Mouse (Mus musculus): Measurements from ENCODE around the gene Ccdc78. TPM values are rescaled to one million over a fixed set of nuclear protein-coding genes. Genes with fewer than 3 reads are reported as not detected.

Gene Ccdc78
- total RNA-seq, 2 experiments from 2014 or later: not detected

GRCm38 (mm10) chr17:25833961-25834594 is 47.7 kb downstream of the Ccdc78 start:
- DNase-seq: no peak

- DNase-seq: no peak
Observed at GRCm38 (mm10) chr17:25834595-25835222, 48.3 kb downstream of the Ccdc78 start.

- no peak for DNase-seq
Observed at GRCm38 (mm10) chr17:25835301-25835700, 48.9 kb downstream of the Ccdc78 start.

- DNase-seq: no peak
Observed at GRCm38 (mm10) chr17:25835816-25836215, 49.4 kb downstream of the Ccdc78 start.

GRCm38 (mm10) chr17:25836397-25837075 is 50.2 kb downstream of the Ccdc78 start:
- no peak for DNase-seq

- DNase-seq: peak; percentile 70
Observed at GRCm38 (mm10) chr17:25837076-25837410, 50.7 kb downstream of the Ccdc78 start, which contains the start of gene Rhbdl1. Rhbdl1 (minus strand) TSS chr17:25837295.

GRCm38 (mm10) chr17:25837533-25837932 is 51.2 kb downstream of the Ccdc78 start:
- DNase-seq: no peak

- no peak for DNase-seq
Observed at GRCm38 (mm10) chr17:25838904-25839303, 52.5 kb downstream of the Ccdc78 start.

GRCm38 (mm10) chr17:25839455-25840235 is 53.3 kb downstream of the Ccdc78 start:
- no peak for DNase-seq

Small RNA genes lying within 50 kb of the gene (microRNA-seq; reads per million reads assigned to microRNA genes)
- gene Gm25083: 0 reads per million in 2 experiments
- gene Mir3082: 0.95 to 1.3 reads per million in 2 experiments
- gene Mir6966: 0 to 0.32 reads per million in 2 experiments

Other genes with a start within 250 kb of the Ccdc78 start
- gene Sox8, start 215.9 kb upstream of the Ccdc78 start, total RNA-seq (2021): 10 to 100 TPM; 15.2 to 20.2 TPM
- 10 to 100 TPM; 11.5 to 14.5 TPM for gene Lmf1, start 207.5 kb upstream of the Ccdc78 start, total RNA-seq (2021)
- gene Gng13, start 69.4 kb upstream of the Ccdc78 start, total RNA-seq (2021): not detected
- gene Chtf18, start 59.2 kb upstream of the Ccdc78 start, total RNA-seq (2021): 1 to 10 TPM; 3.2 to 4.3 TPM
- gene Rpusd1, start 58.9 kb upstream of the Ccdc78 start, total RNA-seq (2021): 1 to 10 TPM; 3.8 to 5.6 TPM
- not detected for gene Mslnl, start 50.5 kb upstream of the Ccdc78 start, total RNA-seq (2021)
- gene Msln, start 32.2 kb upstream of the Ccdc78 start, total RNA-seq (2021): under 1 TPM; 0.65 to 0.80 TPM
- 10 to 100 TPM; 24.3 to 28.4 TPM for gene Narfl, start 12.8 kb upstream of the Ccdc78 start, total RNA-seq (2021)
- 10 to 100 TPM; 16.8 to 22.2 TPM for gene Haghl, start 907 bp upstream of the Ccdc78 start, total RNA-seq (2021)
- 10 to 100 TPM; 38.3 to 39.4 TPM for gene Fam173a, start 6.3 kb downstream of the Ccdc78 start, total RNA-seq (2021)
- not detected for gene AC134908.4, start 9.1 kb downstream of the Ccdc78 start, total RNA-seq (2021)
- 10 to 100 TPM; 51.5 to 57.4 TPM for gene Metrn, start 10.6 kb downstream of the Ccdc78 start, total RNA-seq (2021)
- 1 to 10 TPM; 2.1 to 2.3 TPM for gene Fbxl16, start 22.5 kb downstream of the Ccdc78 start, total RNA-seq (2021)
- 10 to 100 TPM in 1 of 2 experiments, 1 to 10 TPM in 1; 10.0 to 10.8 TPM for gene Wdr24, start 37.0 kb downstream of the Ccdc78 start, total RNA-seq (2021)
- gene Jmjd8, start 42.3 kb downstream of the Ccdc78 start, total RNA-seq (2021): 10 to 100 TPM; 22.1 to 25.8 TPM
- gene Stub1, start 46.8 kb downstream of the Ccdc78 start, total RNA-seq (2021): 10 to 100 TPM; 95.7 to 99.9 TPM
- 10 to 100 TPM in 1 of 2 experiments, 1 to 10 TPM in 1; 9.8 to 10.9 TPM for gene Rhbdl1, start 50.7 kb downstream of the Ccdc78 start, total RNA-seq (2021)
- gene Gm20683, start 55.2 kb downstream of the Ccdc78 start, total RNA-seq (2021): 1 to 10 TPM; 5.8 to 7.3 TPM
- gene Rhot2, start 58.3 kb downstream of the Ccdc78 start, total RNA-seq (2021): 10 to 100 TPM; 36.8 TPM
- gene Wdr90, start 74.9 kb downstream of the Ccdc78 start, total RNA-seq (2021): 1 to 10 TPM; 3.3 to 5.2 TPM
- gene Mcrip2, start 82.2 kb downstream of the Ccdc78 start, total RNA-seq (2021): 10 to 100 TPM; 57.9 to 61.8 TPM
- gene Mettl26, start 88.5 kb downstream of the Ccdc78 start, total RNA-seq (2021): 10 to 100 TPM; 20.7 to 23.1 TPM
- gene Wfikkn1, start 94.3 kb downstream of the Ccdc78 start, total RNA-seq (2021): 1 to 10 TPM in 1 of 2 experiments, under 1 TPM in 1; 0.78 to 1.1 TPM
- gene Rab40c, start 133.1 kb downstream of the Ccdc78 start, total RNA-seq (2021): 10 to 100 TPM in 1 of 2 experiments, 1 to 10 TPM in 1; 9.3 to 12.6 TPM
- 10 to 100 TPM; 38.4 to 39.1 TPM for gene Pigq, start 158.4 kb downstream of the Ccdc78 start, total RNA-seq (2021)
- gene Nhlrc4, start 158.4 kb downstream of the Ccdc78 start, total RNA-seq (2021): not detected
- not detected for gene A930017K11Rik, start 166.0 kb downstream of the Ccdc78 start, total RNA-seq (2021)
- gene Capn15, start 199.2 kb downstream of the Ccdc78 start, total RNA-seq (2021): 1 to 10 TPM; 6.7 to 8.6 TPM

All from gastrocnemius, postnatal 10 days (tissue).